Mouse (Mus musculus) intestine, embryonic 15.5 days (tissue): ENCODE results near the gene Cdk9. TPM values are rescaled to one million over a fixed set of nuclear protein-coding genes. Genes with fewer than 3 reads are reported as not detected.

Source experiments
- ATAC-seq: fragments of 200-750 bp; cut with Nextera tagmentation; 2 replicates; pipeline ENCODE4 v1.8.0; 2017; ENCODE audit warnings: moderate TSS enrichment, moderate library complexity
- H3K27ac ChIP-seq: fragments of 300-500 bp; sonication (generic); 2 replicates; pipeline ENCODE4 v1.5.1; 2015; ENCODE audit warnings: mild to moderate bottlenecking, inconsistent platforms
- H3K27me3 ChIP-seq: fragments of 300-500 bp; sonication (generic); replicated peaks from 2 replicates; pipeline ENCODE4 v1.6.1; 2015; ENCODE audit warnings: inconsistent platforms
- H3K36me3 ChIP-seq: fragments of 300-500 bp; sonication (generic); 2 replicates; pipeline ENCODE4 v1.6.1; 2015; ENCODE audit warnings: inconsistent platforms
- H3K4me1 ChIP-seq: fragments of 300-500 bp; sonication (generic); replicated peaks from 2 replicates; pipeline ENCODE4 v1.6.1; 2015; ENCODE audit warnings: inconsistent platforms
- H3K4me2 ChIP-seq: fragments of 300-500 bp; sonication (generic); replicated peaks from 2 replicates; pipeline ENCODE4 v1.6.1; 2015; ENCODE audit warnings: mild to moderate bottlenecking, inconsistent platforms
- H3K4me3 ChIP-seq: fragments of 300-500 bp; sonication (generic); replicated peaks from 2 replicates; pipeline ENCODE4 v1.5.1; 2015; ENCODE audit warnings: inconsistent platforms
- H3K9ac ChIP-seq: fragments of 300-500 bp; sonication (generic); 2 replicates; pipeline ENCODE4 v1.6.1; 2015; ENCODE audit warnings: inconsistent platforms
- H3K9me3 ChIP-seq: fragments of 300-500 bp; sonication (generic); 2 replicates; pipeline ENCODE4 v1.6.1; 2016; ENCODE audit warnings: inconsistent platforms
- WGBS: fragments of 180-500 bp; shearing (Covaris S2); methylation state at CpG from one replicate; pipeline ENCODE4 v1.1.7; 2015; 5-methylcytosine and 5-hydroxymethylcytosine counted together
- polyA plus RNA-seq: library from polyadenylated mRNA; unstranded; fragments of >200 nt; fragmentation: Nextera tagmentation; extraction: Ambion mirVana; gene quantifications from 2 replicates; pipeline ENCODE4 v1.2.1, GENCODE M21; 2015

Gene Cdk9
- polyA plus RNA-seq, result 95.7 and 99.6 TPM in 2 replicates

DNA sequence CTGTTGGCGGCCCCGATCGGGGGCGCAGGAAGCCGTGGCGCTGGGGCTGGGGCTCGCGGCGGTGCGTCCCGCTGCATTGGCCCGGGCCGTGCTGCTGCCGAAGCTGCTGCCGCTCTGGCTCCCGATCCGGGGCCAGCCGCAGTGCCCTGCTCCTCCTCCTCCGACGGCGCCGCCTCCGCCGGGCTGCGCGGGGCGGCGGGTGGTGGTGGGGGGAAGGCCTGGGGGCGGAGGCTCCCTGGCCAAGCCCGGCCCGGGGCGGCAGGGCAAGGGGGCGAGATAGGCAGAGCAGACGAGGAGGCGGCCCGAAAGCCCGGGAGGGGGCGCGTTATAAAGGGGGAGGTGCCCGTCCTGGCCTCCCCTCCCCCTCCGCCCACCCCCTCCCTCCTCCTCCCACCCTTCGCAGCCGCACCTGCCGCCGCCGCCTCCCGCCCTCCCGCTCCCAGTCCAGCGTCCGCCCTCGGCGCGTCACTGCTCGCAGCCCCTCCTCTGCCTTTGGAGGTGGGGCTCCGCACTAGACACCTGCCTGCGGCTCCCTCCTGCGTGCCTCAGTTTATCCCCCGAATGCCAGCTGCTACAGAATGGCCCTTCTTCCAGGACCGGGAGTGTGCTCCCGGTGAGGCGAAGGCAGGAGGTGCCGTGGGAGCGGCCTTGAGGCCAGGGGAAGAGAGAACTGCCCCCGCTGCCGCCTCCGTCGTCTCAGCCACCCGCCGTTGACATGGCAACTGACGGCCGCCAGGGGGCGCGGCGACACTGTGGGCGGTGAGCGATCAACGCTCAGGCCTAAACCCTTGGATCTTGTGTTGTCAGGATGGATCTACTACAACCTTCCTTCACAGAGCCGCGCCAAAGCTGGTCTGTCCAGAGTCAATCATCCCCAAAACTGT lies at the start of gene Cdk9:
Gene Cdk9 (minus strand): TSS at position 143 of the 884 bp plus-strand sequence.
- Histone ChIP-seq H3K9ac (peak within 1 kb of the TSS; percentile 75), H3K36me3 (peaks cover 21% of the 10 kb centered on the region), H3K4me3 (peak within 1 kb of the TSS; percentile 89), H3K4me2 (peak within 1 kb of the TSS; percentile 79), H3K9me3 (no peaks in the 10 kb centered on the region), H3K27ac (peak within 1 kb of the TSS; percentile 98), H3K4me1 (peaks cover 26% of the 10 kb centered on the region), H3K27me3 (no peaks in the 10 kb centered on the region)
- under 1% methylated on average over 49 of the region's 79 CpGs for WGBS
- ATAC-seq, result peak; percentile 92

DNA sequence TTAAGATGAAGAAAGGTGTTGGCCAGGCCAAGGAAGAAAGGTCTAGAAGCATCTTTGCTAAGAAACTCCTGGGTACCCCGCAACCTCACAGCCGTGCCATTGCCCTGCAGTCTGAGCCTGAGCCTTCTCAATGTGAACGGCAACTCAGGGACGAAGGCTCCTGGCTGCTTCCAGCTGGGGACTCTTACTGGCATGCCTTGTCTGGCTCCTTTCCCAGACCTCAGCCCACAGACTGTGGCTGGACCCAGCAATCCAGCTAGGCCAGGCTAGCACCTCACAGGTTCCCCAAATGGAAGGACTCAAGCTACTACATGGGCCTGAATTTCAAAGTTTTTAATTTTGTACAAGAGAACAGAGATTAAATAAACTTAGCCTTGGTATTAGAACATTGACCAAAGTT lies 49.0 kb upstream of the Cdk9 start:
- ATAC-seq, result no peak
- no peaks in the 10 kb centered on the region for H3K9me3 ChIP-seq
- H3K27me3 ChIP-seq, result no peaks in the 10 kb centered on the region
- H3K36me3 ChIP-seq, result peaks cover 7% of the 10 kb centered on the region; the same call in 1 of the 2 replicates
- no peak overlapping the region for H3K27ac ChIP-seq
- H3K9ac ChIP-seq, result no peak overlapping the region
- H3K4me2 ChIP-seq, result no peak overlapping the region
- 92% methylated on average over 4 of the region's 4 CpGs for WGBS
- H3K4me1 ChIP-seq, result peaks cover 9% of the 10 kb centered on the region; the same call in 1 of the 2 replicates
- H3K4me3 ChIP-seq, result no peak overlapping the region

DNA sequence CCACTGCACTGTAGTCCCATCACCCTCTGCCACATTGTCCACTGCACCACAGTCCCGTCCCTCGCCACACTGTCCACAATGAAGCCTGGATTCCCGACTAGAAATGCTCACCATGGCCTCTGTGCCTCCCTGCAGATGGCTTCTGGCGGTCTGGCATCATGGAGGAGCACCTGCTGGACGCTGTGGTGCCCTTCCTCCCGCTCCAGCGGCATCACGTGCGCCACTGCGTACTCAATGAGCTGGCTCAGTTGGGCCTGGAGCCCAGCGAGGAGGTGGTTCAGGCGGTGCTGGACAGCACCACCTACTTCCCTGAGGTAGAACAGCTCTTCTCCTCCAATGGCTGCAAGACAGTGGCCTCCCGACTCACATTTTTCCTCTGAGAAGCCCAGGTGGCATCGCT lies 48.5 kb upstream of the Cdk9 start:
- H3K27ac ChIP-seq, result no peak overlapping the region
- 90% methylated on average over 14 of the region's 14 CpGs for WGBS

DNA sequence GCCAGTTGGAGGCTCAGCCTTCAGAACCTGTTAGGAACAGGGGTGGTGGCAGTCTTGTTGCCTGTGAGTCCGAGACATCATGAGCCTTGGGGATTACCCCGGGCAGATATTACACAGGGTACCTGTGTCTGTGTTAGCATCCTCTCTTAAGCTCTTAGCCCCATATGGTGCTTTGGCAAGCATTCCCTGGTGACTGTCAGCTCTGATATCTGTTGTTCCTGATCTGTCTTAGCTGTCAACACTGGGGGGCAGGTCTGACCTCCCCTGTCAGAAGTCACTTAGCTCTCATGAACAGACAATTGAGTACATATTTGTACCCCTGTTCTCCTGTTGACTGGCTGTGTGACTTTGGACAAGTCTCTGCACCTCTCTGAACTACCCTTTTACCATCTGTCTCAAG lies 46.1 kb upstream of the Cdk9 start:
- no peaks in the 10 kb centered on the region for H3K9me3 ChIP-seq
- H3K4me1 ChIP-seq, result peaks cover 9% of the 10 kb centered on the region; the same call in 1 of the 2 replicates
- H3K4me3 ChIP-seq, result no peak overlapping the region
- ATAC-seq, result no peak
- WGBS, result 89% methylated on average over 2 of the region's 2 CpGs
- H3K27ac ChIP-seq, result no peak overlapping the region
- H3K4me2 ChIP-seq, result no peak overlapping the region
- no peaks in the 10 kb centered on the region for H3K27me3 ChIP-seq
- H3K36me3 ChIP-seq, result peaks cover 14% of the 10 kb centered on the region
- 0 out of 2 replicates have a peak overlapping the region, but pooled peaks have one; percentile 28 for H3K9ac ChIP-seq

More for the DNA sequence above, 48.5 kb upstream of the Cdk9 start:
- no peak for ATAC-seq
- Histone ChIP-seq H3K36me3 (peaks cover 7% of the 10 kb centered on the region; the same call in 1 of the 2 replicates), H3K9me3 (no peaks in the 10 kb centered on the region), H3K9ac (no peak overlapping the region), H3K27me3 (no peaks in the 10 kb centered on the region), H3K4me3 (no peak overlapping the region), H3K4me2 (no peak overlapping the region), H3K4me1 (peaks cover 9% of the 10 kb centered on the region; the same call in 1 of the 2 replicates)

DNA sequence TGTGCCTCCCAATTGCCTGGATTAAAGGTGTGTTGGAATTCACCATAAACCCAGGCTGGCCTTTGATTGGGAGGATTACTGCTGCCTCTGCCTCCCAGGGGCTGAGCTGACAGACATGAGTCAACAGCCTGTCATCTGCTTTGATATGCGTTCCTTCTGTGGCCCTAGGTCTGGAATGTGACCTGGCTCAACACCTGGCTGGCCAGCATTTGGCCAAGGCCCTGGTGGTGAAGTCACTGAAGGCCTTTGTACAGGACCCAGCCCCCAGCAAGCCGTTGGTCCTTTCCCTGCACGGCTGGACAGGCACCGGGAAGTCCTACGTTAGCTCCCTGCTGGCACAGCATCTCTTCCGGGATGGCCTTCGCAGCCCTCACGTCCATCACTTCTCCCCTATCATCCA lies 45.6 kb upstream of the Cdk9 start:
- no peak overlapping the region for H3K4me2 ChIP-seq
- H3K4me1 ChIP-seq, result peaks cover 9% of the 10 kb centered on the region; the same call in 1 of the 2 replicates
- H3K9ac ChIP-seq, result peak overlapping the region; percentile 28; the same call in 1 of the 2 replicates
- H3K27me3 ChIP-seq, result no peaks in the 10 kb centered on the region
- H3K4me3 ChIP-seq, result no peak overlapping the region
- no peak for ATAC-seq
- 70% methylated on average over 8 of the region's 8 CpGs for WGBS
- H3K9me3 ChIP-seq, result no peaks in the 10 kb centered on the region
- H3K27ac ChIP-seq, result no peak overlapping the region
- peaks cover 14% of the 10 kb centered on the region for H3K36me3 ChIP-seq

DNA sequence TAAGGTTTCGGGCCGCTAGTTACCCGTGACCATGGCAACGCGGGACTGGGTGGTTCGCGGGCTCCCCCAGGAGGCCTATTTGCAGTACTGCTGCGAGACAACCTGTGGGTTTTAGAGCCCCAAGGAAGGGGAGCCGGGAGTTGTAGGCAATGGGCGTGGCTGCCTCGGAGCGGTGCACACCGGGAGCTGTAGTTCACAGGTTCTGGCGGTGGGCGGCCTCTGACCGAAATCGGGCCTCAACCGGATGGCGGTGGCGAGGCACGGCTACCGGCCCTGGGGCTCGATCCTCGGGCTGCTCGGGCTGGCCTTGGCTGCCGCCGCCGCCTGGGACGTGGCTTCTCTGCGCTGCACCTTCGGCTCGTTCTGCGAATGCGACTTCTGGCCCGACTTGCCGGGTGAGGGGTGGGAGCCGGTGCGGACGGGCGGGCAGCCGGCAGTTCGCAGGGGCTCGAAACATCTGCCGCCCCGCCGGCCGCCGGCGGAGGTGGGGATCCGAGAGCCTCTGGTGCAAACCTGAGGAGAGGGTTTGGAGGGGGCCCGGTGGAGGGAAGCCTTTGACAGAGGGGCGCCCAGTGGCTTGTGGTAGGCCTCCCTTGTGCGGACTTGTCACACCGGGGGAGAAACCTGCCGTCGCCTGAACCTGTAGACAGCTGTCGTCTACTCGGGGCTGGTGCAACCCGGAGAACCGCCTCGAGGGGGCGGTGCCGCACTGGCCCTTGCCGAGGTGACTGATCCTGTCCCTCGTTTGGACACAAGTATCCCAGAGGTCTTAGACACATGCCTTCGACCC lies 44.4 kb upstream of the Cdk9 start, which contains the start of gene Tor2a:
Gene Tor2a (plus strand): TSS at position 179 of the 790 bp plus-strand sequence.
- ATAC-seq, result peak; percentile 96

DNA sequence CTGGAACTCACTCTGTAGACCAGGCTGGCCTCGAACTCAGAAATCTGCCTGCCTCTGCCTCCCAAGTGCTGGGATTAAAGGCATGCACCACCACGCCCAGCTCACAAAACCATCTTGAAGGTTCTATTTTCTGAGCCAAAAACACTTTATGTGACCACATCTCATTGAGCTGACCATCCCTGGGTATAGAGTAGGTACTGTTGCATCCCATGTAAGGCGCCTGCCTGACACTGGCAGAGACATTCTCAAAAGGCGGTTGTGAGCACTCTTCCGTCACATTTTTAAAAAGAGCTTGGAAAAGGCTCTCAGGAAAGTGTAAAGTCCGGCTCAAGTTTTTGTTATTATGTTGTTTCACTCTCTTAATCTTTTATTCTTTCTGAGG lies 43.8 kb upstream of the Cdk9 start:
- Histone ChIP-seq H3K27me3 (no peaks in the 10 kb centered on the region), H3K36me3 (peaks cover 21% of the 10 kb centered on the region), H3K4me1 (peaks cover 9% of the 10 kb centered on the region; the same call in 1 of the 2 replicates), H3K27ac (no peak overlapping the region), H3K9ac (no peak overlapping the region), H3K4me2 (peak overlapping the region; percentile 72; the same call in 1 of the 2 replicates), H3K4me3 (no peak overlapping the region), H3K9me3 (no peaks in the 10 kb centered on the region)
- whole genome bisulfite sequencing, result 36% methylated on average over 6 of the region's 6 CpGs
- peak; percentile 39; the same call in 1 of the 2 replicates for ATAC-seq

More for the DNA sequence above, 44.4 kb upstream of the Cdk9 start, which contains the start of gene Tor2a:
- peaks cover 9% of the 10 kb centered on the region; the same call in 1 of the 2 replicates for H3K4me1 ChIP-seq
- peak within 1 kb of the TSS; percentile 72 for H3K4me3 ChIP-seq
- peak within 1 kb of the TSS; percentile 76 for H3K9ac ChIP-seq
- peak within 1 kb of the TSS; percentile 85 for H3K27ac ChIP-seq
- H3K4me2 ChIP-seq, result peak within 1 kb of the TSS; percentile 72
- H3K9me3 ChIP-seq, result no peaks in the 10 kb centered on the region
- H3K36me3 ChIP-seq, result peaks cover 21% of the 10 kb centered on the region
- under 1% methylated on average over 66 of the region's 66 CpGs for WGBS
- H3K27me3 ChIP-seq, result no peaks in the 10 kb centered on the region

DNA sequence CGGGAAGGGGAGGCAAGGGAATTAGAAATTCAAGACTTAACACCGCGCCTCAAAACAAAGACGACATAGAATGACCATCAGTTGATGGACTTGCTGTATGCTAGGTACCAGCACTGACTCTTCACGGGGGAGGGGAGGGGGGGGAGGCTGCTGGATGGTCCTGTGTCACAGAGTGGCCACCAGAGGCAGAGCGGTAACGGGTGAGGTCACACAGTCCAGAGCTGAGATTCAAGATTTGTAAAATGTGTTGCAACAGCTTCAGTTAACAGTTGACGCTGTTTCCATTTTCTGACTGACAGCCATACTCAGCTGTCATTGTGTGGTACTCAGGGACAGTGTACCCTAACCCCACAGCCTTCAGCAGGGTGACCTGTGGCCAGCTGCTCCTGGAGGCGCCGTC lies 39.3 kb upstream of the Cdk9 start:
- peaks cover 22% of the 10 kb centered on the region for H3K36me3 ChIP-seq
- 71% methylated on average over 10 of the region's 10 CpGs for WGBS

DNA sequence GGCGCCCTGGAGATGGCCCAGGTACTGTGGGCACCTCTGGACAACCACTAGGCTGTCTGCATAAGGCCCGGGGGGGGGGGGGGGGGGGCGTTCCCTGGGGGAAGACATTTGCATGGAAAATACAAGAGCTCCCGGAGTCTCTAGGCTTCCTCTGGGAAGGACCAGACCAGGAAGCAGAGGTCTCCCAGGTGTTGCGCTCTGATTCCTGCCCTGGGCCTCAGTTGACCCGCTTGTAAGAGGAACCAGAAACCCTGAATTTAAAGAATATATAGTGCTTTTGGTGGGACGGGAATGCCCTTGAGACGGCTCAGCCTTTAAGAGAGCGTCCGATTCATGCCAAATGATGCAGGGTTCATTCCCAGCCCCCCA lies 38.8 kb upstream of the Cdk9 start:
- 30% methylated on average over 10 of the region's 10 CpGs for WGBS
- peak overlapping the region; percentile 65 for H3K4me2 ChIP-seq
- peak overlapping the region; percentile 41 for H3K27ac ChIP-seq
- no peaks in the 10 kb centered on the region for H3K9me3 ChIP-seq
- H3K36me3 ChIP-seq, result peaks cover 25% of the 10 kb centered on the region
- H3K9ac ChIP-seq, result peak overlapping the region; percentile 39; the same call in 1 of the 2 replicates
- H3K4me1 ChIP-seq, result peaks cover 8% of the 10 kb centered on the region
- H3K27me3 ChIP-seq, result no peaks in the 10 kb centered on the region
- H3K4me3 ChIP-seq, result peak overlapping the region; percentile 42
- peak; percentile 57 for ATAC-seq

More for the DNA sequence above, 39.3 kb upstream of the Cdk9 start:
- peak overlapping the region; percentile 42; the same call in 1 of the 2 replicates for H3K4me3 ChIP-seq
- H3K9me3 ChIP-seq, result no peaks in the 10 kb centered on the region
- peaks cover 8% of the 10 kb centered on the region for H3K4me1 ChIP-seq
- no peaks in the 10 kb centered on the region for H3K27me3 ChIP-seq
- no peak overlapping the region for H3K27ac ChIP-seq
- ATAC-seq, result no peak
- no peak overlapping the region for H3K9ac ChIP-seq
- peak overlapping the region; percentile 65 for H3K4me2 ChIP-seq

DNA sequence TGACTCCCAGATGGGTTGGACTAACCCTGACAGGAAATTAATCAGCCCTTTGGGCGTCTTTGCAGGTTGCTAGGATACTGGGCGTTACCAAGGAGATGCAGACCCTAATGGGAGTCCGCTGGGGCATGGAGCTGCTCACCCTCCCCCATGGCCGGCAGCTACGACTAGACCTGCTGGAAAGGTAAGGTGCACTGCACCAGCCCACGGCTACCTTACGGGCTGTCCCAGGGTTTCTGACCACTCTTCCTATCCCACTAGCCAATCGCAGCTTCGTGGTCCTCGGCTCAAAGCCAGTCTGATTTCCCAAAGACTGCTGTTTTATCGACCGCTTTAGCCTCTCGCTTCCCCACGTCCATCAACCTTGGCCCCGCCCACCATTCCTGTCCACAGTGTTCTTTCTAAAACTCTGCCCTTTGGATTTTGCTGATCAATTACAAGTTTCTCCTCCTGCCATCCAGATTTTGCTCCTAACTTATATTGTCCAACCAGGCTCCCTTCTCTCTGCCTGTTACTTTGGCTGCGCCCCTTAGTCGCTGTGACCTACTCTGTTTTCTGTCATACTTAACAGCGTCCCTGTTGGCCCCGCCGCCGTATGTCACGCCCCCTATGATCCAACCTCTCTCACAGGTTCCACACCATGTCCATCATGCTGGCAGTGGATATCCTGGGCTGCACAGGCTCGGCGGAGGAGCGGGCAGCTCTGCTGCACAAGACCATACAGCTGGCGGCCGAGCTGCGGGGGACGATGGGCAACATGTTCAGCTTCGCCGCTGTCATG lies 38.2 kb upstream of the Cdk9 start:
- WGBS, result 18% methylated on average over 31 of the region's 31 CpGs
- Histone ChIP-seq H3K9ac (peak overlapping the region; percentile 39; the same call in 1 of the 2 replicates), H3K36me3 (peaks cover 27% of the 10 kb centered on the region), H3K9me3 (no peaks in the 10 kb centered on the region), H3K27me3 (no peaks in the 10 kb centered on the region), H3K27ac (peak overlapping the region; percentile 41), H3K4me2 (peak overlapping the region; percentile 65), H3K4me3 (peak overlapping the region; percentile 42), H3K4me1 (peaks cover 8% of the 10 kb centered on the region)
- ATAC-seq, result peak; percentile 95

DNA sequence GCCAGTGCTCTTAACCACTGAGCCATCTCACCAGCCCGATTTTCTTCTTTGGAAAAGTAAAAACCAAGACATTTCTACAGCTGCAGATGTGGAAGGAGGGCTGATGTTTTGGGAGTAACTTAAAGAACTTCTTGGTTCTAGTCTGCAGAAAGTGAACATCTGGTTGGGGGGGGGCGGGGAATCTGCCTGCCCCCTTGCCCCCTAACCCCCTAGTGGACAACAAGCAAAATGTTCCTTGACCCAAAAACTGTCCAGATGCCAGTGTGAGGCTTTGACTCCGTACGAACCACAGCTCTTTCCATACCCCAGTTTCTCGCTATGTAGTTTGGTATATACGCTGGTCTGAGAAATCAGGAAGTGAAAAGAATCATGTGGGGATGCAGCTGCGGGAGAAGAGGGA lies 37.3 kb upstream of the Cdk9 start:
- Histone ChIP-seq H3K27ac (no peak overlapping the region), H3K4me2 (no peak overlapping the region), H3K4me3 (no peak overlapping the region), H3K4me1 (peaks cover 8% of the 10 kb centered on the region), H3K9me3 (no peaks in the 10 kb centered on the region), H3K9ac (no peak overlapping the region), H3K27me3 (no peaks in the 10 kb centered on the region), H3K36me3 (peaks cover 29% of the 10 kb centered on the region)
- WGBS, result 67% methylated on average over 7 of the region's 7 CpGs
- no peak for ATAC-seq
